Mouse (Mus musculus): Measurements from ENCODE around the gene Pih1d2.
A peak's percentile ranks its signal among the peaks of the same experiment; 100 is the strongest.

The Pih1d2 gene

DNA sequence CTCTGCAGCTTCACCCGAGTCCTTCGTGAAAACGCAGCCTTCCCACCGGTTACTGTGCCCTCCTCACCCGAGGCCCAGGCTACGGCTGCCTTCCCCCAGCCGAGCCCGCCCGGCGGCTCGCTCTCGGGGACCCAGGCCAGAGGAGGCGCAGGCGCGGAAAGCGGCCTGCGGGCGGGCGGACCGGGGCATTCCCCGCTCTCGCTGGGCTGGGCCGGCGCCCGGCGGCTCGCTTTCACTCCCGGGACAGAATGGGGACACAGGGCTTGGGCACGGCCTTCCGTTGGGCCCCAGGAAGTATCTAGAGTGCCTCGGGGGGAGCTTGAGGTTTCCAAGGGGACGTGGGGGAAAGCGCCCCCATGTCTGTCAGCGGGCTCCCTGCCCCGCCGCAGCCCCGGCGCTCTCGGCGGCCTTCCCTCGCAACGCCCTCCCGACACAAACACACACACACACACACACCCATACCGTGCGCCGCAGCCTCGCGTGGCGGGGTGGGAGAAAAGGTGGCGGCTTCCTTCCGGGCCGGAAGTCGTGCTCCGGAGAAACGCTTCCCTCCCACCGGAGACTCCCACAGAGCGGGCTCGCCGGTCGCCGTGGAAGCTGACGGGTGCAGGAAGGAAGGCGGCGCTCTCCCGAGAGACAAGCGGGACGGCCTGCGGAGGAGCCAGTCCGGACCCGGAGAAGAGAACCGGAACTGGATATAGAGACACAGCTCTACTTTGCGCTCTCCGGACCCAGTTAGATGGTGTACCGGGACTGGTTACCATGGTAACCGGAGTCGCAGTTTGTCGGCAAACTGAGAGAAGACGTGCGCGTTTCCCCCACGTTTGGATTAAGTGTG is at the start of gene Pih1d2, which contains the start of gene Nkapd1:
Gene Pih1d2, plus strand, starts transcription at position 556 of the 838 bp plus-strand sequence.
Gene Nkapd1, minus strand, starts transcription at position 699 of the 838 bp plus-strand sequence.
- peak; percentile 93 for DNase-seq

DNA sequence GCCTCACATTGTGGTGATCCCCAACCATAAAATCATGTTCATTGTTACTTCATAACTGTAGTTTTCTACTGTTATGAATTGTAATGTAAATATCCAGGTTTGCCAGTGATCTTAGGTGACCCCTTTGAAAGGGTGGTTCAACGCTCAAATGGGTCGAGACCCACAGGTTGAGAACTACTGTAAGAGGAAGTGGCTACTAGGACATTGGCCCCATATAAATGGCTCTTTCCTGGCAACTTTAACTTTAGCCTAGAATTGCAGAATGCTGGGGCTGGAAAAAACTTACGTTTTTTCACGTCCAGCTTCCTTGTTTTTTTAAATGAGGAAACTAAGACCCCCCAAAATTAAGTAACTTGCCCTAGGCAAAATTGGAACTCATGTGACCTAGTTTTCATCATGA is 49.7 kb upstream of the Pih1d2 start:
- DNase-seq = no peak

DNA sequence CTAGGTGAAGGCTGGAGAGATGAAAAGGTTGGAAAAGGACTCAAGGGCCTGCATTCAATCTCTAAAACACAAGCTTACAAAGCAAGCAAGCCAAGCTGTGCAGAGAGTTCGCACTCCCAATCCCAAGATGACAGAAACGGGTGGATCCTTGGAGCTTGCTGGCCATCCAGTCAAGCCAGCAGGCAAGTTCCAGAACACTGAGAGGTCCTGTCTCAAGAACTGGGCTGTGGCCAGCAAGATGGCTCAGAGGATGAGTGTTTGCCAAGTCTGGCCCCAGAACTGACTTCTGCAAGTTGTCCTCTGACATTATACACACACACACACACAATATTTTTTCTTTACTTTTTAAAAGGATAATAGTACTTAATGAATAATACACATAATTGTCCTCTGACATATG is 49.2 kb upstream of the Pih1d2 start:
- no peak for DNase-seq

DNA sequence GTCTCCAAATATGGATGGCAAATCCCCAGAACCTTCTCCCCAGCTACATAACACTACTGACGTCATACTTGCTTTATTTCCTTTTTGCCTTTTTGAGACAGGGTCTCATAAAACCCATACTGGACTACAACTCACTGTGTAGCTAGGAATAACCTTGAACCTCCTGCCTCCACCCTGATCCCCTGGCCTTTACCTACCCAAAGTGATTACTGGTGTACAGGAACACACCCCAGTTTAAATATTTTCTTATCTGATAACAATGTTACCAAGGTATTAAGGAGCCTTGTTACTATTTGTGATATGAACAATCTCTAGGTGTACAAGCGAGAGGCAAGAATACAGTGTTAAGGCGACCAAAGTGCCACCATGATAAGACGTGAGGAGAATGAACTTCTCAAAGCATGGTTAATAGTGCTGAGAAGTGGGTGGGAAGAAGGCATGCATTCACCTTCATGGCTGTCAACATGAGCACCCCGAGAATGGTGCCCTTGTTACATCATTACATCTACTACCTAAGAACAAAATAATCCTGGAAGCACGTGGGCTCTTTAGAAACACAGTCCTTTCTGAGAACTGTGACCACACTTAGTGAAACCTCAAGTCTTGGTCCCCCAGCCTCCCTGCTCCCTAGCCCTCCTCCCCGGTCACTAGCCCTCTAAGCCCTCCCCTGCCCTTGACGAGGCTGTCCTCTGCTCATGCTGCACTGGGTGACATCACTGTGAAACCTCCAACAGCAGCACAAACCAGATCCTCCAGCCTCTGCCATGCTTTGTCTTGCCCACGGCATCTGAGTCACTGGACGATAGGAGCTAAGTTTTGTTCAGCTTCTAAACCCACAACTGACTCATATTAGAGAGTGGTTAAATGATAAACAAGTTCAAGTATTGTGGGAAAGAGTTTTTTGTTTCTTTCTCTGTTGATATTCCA is 47.3 kb upstream of the Pih1d2 start:
- DNase-seq = no peak

DNA sequence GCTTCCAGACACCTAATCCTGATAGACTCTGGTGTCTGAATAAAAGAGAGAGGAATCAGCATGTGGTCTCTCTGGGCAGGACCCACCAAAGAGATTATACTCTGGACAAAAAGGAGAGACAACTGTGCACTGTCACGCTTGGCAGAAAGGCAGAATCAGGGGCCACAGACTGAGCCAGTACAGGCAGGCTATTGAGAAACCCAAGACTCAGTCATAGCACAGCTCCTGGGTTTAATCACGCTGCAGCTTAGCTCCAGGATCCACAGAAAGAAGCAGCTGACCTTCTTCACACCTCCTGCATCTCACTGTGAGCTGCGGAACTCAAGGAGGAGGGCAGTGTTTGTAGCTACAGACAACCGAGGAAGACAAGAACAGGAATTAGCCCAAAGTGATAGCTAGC is 36.8 kb upstream of the Pih1d2 start:
- no peak for DNase-seq

DNA sequence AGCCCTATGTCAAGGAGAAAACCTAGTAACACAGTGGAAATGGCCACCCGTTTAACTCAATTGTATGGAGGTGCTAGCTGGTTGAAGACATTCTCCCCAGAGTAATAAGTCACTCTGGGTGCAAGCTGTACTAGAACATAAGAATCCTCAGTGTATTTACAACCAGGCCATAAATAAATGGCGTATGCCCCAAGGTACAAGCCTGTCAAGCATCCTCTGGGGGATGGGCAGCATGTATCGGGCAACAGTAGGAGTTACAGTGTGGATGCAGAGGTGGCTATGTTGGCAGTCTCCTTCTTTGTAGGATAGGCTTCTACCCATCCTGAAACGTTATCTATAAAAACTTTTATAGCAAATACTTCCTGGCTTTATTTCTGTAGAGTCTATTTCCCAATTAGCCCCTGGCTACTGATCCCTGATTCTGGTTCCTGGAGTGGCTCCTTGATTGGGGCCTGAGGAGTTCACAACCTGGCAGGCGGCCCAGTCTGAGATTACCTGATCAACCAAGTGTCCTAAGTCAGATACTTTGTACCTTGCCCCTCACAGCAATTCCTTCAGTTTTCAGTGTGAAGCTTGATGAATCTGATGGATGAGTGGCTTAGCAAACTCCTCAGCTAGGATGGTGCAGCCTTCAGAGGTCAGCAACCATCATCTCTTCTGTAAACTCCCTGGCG is 31.8 kb upstream of the Pih1d2 start:
- DNase-seq = no peak

DNA sequence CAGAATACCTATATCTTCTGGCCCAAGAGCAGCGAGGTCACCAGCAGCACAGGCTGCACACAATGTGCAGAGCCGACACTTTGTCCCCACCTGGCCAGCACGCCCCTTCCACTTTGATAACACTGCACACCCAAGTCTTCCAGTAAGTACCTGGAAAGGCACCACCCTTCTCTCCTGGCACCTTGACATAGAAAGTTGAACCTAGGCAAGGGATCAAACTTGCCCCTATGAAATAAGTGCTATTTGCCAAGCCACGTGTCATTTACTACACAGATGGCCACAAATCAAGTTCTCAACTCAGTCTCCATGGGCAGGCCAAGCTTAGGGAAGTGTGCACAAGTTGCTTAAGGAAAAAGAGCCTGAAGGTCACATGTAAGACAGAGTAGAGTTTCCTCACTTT is 30.2 kb upstream of the Pih1d2 start:
- DNase-seq = no peak

DNA sequence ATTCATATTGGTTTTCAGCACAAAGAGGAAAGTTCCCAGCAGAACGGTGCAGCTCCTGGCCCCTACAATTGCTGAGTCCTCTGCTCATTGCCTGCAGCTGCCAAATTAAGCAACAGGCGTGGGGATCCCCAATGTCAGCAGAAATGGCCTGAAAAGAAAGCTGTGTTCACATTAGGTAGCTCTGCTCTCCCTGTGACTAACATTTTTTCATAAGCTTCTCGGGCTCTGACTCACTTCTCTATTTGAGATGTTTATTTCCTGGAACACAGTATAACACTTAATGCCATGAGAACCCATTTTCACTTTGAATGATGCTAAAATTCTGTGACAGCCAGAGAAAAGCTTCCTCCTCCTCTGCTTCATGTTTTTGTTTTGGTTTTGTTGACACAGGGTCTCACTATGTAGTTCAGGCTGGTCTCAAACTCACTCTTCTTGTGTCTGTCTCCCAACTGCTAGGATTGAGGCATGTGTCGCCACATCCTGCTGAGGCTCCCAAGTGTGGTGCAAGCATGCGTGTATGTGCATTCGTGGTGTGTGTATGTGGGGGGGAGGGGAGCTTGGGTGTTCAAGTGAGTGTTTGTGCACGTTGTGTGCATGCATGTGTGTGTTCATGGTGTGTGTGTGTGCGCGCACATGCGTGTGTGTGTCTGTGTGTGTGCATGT is 26.1 kb upstream of the Pih1d2 start:
- DNase-seq = no peak

DNA sequence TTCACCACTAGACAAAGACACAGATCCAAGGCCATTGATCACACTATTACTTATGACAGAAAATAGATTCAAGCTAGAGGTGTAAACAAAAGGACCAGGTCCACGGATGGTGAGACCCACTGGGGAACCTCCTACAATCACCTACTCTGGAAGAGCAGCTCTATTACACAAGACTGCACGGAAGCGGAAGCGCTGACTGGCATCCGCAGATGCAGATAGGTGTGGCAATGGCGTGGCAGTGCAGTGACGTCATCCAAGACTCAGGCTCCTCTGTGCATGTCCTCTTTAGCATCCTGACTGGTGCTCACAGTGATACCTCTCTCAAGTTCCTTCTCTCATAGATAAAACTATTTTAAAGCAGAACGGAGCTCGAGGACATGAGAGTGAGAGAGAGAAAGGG is 24.2 kb upstream of the Pih1d2 start:
- DNase-seq = no peak

DNA sequence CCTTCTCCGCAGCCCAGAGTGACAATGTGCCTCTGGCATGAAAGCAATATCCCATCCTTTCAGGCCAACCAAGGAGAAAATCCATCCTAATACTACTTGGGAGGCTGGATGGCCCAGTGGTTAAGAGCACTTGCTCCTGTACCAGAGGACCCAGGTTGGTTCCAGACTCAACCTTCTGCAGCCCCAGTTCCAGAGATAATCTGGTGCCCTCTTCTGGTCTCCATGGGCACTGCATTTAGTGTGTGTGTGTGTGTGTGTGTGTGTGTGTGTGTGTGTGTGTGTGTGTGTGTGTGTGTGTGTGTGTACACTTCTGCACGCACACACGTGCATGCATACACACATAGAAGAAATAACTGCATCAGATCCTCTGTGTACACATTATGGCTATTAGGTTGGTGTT is 23.6 kb upstream of the Pih1d2 start:
- DNase-seq = peak; percentile 51

DNA sequence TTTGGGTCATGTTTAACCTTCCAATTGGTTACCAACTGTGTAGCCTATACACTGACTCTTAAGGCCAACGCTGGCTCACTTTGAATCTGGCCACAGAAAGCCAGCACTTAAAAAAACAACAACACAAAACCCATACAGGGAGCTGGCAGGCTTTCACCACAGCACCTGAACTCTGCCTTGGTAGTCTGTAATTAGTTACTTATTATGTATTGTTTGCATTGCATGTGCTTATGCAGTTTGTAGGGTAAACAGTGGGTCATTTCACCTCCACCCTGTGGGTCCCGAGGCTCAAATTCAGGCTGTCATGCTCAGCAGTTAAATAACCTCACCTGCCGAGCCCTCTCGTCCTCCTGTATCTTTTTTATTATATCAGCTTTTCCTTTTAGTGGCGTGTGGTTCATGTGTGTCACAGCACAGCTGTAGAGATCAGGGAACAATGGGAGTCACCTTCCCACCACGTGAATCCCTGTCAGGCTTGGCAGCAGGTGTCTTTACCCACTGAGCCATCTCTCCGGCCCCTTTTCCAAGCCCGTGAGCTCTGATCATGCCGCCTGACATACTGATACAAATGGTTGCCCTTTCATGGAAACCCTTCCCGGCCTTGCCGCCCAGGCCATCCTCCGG is 22.2 kb upstream of the Pih1d2 start:
- DNase-seq = no peak

DNA sequence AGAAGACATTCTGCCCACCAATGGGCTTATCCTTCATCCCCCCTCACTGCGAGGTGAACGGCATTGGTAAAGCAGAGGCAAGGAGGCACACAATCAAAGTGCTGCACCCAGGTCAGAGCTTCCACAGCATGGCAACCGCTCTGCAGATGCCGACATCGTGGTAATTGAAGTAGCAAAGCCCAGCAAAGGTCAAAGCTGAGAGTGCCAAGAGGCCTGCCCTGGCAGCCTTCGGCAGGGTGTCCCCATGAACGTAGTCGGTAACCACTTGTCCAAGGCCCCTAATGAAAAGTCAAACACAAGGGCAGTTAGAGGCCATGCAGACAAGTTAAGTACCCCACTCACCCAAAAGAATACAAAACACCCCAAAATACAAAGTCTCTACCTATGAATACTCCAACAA is 20.1 kb upstream of the Pih1d2 start:
- DNase-seq = no peak

DNA sequence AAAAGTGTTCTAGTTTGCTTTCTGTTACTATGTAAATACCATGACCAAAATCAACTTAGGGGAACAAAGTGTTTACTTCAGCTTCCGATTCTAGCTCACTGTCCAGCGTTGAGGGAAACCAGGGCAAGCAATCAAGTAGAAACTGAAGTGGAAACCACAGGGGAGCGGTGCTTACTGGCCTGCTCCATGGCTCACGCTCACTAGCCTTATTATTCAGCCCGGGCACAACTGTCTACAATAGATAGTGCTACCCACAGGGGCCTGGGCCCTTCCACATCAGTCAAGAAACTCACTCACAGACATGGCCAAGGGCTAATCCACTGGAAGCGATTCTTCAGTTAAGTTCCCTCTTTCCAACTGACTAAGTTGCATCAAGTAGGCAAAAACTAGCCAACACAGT is 15.6 kb upstream of the Pih1d2 start:
- DNase-seq = no peak

DNA sequence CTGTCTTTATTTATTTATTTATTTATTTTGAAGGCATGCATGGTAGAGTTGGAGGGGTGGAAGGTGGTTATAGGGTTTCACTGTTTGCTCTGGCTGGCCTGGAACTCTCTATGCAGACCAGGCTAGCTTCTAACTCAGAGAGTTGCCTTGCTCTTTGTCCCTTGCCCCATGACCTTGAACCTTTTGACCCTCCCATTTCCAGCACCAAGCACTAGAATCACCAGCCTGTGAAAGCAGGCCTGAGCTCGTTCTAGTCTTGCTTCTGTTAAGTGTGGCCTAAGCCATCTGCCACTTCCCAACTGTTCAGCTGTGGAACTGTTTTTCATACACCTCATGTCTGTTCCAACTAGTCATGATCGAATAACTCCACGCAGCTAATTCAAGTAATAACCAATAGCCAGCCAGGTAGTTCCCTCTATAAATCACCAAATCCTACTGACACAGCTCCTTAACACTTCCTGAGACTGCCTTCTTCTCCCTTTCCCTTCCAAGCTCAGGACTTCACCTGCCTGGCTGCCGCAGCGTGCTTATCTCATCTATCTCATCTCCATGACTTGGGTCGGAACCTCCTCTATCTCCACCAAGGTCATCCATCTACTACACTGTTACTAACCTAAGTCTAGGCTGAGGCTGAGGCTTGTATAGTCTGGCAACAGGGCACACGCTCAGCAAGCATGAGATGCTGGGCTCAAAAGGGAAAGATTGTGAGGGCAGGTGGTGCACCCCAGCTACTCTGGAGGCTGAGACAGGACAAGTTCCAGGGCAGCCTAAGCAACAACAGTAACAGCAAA is 14.9 kb upstream of the Pih1d2 start:
- no peak for DNase-seq

DNA sequence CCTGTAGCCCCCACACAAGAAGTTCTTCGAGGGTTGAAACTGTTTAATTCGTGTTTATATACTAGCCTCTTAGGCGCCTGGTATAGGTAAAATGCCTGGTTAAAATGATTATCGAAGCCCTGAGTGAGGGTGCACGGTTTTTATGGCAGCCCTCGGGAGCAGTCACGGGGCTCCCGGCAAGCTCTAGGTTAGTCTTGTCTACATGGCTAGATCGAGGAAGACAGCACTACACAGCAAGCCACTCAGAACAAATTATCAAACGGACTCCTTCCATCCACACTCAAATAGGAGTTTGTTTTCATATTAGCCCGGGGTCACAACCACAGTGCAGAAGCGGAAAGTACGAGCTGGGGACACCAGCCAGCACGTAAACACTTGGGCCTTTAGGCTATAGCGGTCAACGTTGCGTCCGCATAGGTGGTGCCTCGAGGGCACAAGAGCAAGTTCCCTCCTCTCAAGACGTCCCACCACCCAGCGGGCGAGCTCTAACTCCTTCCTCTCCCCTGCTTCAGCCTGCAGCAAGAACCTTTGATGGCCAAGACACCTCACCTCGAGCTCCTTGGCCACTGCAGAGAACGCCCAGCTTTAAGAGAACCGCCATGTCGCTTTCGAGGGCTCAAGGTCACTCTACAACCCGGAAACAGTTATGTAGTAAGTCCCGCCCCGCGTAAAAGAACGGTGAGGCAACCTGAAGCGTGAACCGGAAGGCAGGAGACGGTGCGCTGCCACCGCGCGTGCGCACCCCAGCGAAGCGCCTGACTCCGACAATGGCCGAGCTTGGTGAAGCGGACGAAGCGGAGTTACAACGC is 13.7 kb upstream of the Pih1d2 start, which contains the start of the genes Sdhd and Timm8b:
Gene Sdhd, minus strand, starts transcription at position 624 of the 809 bp plus-strand sequence.
Gene Timm8b, plus strand, starts transcription at position 722 of the 809 bp plus-strand sequence.
- peak; percentile 97 for DNase-seq

DNA sequence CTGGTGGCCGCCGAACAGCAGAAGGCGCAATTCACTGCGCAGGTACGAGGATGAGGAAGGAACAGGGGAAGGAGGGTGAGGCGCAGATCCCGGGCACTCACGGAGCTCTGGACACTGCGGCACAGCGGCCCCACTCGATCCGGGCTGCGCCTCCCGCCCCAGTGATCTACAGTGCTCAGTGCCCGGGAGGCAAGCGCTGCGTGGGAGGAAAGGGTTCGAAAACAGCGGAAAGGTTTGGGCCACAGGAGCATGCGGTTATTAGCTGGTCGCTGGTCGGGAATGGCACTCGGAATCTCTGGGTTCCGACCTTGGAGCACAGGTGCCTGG is 13.2 kb upstream of the Pih1d2 start:
- DNase-seq = no peak

DNA sequence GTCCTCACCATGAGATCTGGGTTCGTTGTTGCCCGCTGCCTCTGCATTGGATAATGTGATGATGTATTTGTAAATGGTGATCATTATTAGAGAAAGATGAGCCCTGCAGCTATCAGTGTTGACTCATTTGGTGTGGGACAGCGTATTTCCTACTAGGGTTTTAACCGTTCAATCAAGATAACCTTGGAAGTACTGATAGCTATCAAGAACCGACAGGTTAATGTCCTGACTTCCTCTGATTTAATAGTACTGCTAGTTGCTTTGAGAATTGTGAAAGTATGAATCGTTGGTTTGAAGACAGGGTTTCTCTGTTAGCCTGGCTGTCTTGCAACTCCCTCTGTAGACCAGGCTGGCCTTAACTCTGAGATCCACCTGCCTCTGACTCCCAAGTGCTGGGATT is 12.8 kb upstream of the Pih1d2 start:
- no peak for DNase-seq

DNA sequence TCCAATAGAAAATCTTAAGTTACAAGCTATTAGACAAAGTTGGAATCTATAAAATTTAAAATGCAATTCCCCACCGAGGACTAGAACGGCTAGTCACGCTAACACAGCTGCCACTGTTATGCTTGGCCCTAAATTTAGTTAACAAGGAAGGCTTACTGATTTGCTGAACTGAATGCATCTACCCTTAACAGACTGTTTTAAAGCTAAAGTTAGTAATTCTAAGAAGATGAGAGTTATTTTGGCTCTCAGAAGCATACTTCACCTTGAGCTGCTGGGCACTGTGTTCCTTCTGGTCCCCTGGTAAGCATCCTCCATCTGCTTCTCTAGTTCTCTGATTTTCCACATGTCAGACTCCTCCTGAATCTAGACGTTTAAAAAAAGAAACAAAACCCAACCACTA is 5.0 kb upstream of the Pih1d2 start:
- DNase-seq = no peak

DNA sequence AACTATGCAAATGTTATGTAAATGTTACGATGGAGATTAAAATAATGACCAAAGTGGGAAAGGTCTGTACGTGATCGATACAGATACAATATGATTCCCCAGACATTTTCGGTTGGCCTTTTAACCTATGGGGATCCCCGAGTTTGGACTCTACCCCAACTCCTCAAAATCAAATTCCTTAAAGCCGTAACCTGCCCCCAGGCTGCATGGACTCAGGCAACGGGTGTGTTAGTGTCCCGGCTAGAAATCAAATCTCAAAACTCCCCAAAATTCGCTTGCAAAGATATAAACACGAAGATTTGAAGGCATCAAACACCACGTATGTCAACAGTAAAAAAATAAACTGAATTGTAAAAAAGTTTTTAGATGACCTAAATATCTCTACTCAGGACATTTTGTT is 960 bp upstream of the Pih1d2 start:
- DNase-seq = no peak

DNA sequence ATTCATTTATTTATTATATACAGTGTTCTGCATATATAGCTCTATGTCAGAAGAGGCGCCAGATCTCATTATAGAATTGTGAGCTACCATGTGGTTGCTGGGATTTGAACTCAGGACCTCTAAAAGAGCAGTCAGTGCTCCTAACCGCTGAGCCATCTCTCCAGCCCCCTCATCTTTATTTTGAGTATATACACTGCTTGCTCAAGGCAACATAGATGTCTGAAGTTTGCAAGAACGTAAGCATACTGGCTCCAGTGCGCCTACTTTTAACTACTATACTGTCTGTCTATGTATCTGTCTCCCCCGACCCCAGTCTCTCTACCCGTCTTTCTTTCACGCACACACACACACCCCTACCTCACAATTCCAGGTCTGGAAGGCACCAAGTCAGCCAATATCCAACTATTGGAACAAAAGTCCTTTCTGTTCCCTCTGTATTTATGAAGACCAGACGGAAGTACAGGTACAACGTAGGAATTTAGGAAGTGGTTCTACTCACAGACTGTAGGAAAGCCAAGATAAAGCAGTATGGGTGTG is 741 bp downstream of the Pih1d2 start:
- no peak for DNase-seq

All from embryo, embryonic 11 days (tissue).